Mouse (Mus musculus) cerebellum, adult 9-11 months (tissue): ENCODE results near the gene Map4k3.

Experiments used
- DNase-seq: peaks from one replicate; pipeline ENCODE4 v3.0.0; 2022

Gene Map4k3

DNA sequence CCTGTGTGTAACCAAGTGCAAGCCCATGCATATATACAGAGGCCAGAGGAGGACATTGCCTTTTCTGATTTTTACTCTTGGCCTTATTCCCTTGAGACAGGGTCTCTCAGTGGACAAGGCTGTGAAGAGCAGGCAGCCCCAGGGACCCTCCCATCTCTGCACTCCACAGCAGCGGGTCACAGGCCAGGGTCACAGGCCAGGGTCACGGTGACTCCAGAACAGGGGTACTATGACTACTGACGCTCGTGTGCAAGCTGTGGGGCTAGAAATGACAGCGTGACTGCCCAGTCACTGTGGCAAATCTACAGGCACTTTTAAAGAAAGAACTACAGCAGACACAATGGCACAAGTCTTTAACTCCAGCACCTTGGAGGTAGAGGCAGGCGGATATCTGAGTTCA lies 50.1 kb downstream of the Map4k3 start:
- DNase-seq: no peak

DNA sequence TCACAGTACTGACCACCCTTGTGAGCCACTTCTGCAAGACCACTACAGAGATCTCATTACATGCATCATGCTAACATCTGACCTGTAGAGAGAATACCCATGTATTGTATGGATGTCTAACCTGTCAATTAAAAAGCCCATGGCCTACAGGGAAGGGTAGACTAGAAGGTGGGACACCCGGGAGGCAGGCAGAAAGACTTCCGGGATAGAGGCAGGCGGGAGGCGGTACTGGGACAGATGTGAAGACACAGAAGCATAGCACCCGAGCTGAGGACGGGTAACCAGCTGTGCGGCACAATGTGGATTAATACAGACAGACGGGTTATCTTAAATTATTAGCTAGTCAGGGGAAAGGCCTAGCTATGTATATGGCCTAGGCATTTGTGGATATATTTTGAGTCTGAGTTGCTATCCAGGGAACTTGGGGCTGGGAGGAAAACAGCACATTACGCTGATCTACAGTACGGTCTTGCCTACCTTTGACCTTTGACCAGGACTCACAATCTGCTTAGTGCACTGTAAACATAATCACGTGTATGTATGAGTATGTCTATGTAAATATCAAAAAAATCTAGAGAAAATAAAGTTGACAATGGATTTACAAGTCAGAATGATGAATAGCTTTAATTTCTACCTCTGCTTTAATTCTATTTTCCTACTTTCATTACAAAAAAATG lies 51.3 kb downstream of the Map4k3 start:
- DNase-seq: no peak

DNA sequence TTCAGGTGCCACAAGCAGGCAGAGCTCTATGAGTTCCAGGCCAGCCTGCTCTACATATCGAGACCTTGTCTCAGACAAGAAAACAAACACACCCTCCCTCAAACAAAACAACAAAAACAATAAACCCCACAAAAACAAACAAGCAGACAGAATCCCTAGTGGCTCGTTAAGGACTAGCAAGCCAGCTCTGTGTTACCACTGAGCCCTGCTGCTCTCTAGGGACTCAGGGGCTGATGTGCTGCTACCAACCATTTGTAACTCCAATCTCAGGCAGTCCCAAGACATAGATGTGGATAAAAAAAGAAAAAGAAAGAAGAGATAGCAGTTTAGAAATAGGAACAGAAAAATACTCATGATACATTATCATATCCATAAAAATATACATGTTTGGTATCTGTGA lies 52.1 kb downstream of the Map4k3 start:
- DNase-seq: no peak

- no peak for DNase-seq
Measured at GRCm38 (mm10) chr17:80670395-80670794, 57.9 kb downstream of the Map4k3 start.

- DNase-seq: no peak
Measured at GRCm38 (mm10) chr17:80663623-80664022, 64.7 kb downstream of the Map4k3 start.

DNA sequence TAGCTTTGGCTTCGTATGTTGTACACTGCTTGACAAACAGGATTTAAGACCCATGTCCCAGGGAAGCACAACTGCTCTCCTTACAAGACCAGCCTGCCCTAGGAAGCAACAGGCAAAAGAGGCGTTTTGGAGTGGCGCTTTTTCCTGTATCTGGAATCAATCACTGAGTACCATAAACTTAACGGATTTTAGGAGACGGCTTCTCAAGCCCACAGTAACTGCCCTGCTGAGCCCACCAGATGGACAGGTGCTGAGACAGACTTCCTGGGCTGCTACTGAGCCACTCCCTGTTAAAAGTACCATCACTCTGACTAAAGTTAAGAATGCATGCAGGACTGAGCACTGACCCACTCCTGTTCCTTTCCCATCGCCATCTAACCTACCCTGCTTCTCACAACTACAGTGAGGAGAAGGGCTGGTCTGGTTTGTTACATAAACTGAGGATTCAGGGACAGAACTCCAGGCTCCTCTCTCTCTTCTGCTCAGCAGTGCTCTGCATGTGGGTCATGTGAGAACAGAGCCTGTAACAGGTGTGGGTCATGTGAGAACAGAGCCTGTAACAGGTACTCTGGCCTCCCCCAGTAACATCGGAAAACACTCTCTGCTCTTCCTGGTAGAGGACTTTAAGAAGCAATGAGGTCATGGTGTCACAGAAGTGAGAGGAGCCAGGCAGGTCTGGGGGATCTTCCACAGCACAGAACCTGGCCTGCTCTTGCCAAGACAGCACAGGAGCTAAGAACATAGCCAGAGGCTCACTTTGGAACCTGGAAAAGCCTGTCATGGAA lies 65.3 kb downstream of the Map4k3 start:
- DNase-seq: no peak

- DNase-seq: no peak
Measured at GRCm38 (mm10) chr17:80661896-80662295, 66.4 kb downstream of the Map4k3 start.

GRCm38 (mm10) chr17:80660707-80661380 lies 67.4 kb downstream of the Map4k3 start:
- no peak for DNase-seq

DNA sequence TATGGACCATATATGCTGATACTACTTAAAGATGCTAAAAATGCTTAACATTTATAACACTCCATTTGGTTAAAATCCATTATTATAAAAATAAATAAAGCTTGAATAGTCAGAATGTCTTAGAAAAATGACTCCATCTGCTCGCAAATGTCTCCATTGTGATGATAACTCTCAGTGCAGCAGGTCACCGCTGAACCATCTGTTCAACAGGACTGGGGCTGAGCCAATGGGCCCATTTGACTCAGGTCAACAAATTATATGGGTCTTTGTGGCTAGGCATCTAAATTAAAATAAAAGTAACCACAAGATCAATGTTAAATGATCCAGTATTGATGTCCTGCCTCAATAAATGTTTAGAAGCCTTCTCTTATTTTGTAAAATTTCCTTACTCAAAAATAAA lies 68.1 kb downstream of the Map4k3 start:
- peak; percentile 89 for DNase-seq

- DNase-seq: no peak
Measured at GRCm38 (mm10) chr17:80659821-80660220, 68.5 kb downstream of the Map4k3 start.

- no peak for DNase-seq
Measured at GRCm38 (mm10) chr17:80654323-80654722, 74.0 kb downstream of the Map4k3 start.

- DNase-seq: no peak
Measured at GRCm38 (mm10) chr17:80652740-80653139, 75.5 kb downstream of the Map4k3 start.

DNA sequence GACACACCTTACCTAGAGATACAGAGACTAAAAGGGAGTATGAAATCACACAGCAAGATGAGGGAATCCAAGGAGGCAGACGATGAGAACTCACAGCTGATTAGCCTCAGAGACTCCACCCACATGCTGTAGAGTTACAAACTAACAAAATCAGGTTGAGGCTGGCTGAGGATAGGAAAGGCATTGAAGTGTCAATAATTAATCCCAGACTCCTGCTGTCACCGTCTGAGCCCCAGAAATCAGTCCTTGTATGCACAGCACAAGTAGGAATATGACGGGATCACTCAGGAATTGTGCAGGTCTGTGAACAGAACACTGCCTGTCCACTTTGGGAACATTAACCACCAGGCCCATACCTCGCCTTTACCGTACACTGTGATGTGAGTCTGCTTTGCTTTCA lies 81.4 kb downstream of the Map4k3 start:
- peak; percentile 32 for DNase-seq

GRCm38 (mm10) chr17:80646131-80646530 lies 82.2 kb downstream of the Map4k3 start:
- DNase-seq: peak; percentile 31

GRCm38 (mm10) chr17:80645694-80646034 lies 82.6 kb downstream of the Map4k3 start:
- no peak for DNase-seq

DNA sequence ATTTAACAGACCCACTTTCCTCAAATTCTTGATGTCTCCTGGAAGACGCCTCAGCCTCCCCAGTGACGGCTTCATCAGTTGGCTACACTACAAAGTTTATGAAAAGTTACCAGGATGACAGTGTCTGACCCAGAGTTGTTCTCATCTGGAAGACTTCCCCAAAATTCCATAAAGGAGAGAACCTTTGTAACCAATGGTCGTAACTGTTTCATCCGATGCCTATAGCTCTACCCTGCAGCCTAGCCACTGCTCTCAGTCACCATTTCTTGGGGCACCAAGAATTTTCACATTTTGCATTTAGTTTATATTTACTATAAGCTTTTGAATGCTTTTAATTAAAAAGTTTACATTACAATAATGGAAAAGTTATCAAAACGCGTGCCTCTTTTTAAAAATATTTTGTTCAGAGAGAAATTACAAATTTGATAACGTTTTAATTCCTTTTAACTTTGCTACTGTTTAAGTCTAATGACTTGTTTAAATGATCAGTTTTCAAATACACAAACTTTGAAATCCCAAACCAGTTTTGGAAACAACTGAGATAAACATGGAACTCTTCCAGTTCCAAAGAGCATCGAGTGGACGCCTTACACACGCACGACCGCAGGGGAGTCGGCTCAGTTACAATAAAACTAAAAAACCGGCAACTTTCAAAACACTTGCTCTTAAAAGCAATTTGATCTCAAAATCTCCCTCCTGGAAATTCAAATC lies 83.1 kb downstream of the Map4k3 start:
- DNase-seq: no peak

- DNase-seq: no peak
Measured at GRCm38 (mm10) chr17:80644567-80644966, 83.7 kb downstream of the Map4k3 start.

DNA sequence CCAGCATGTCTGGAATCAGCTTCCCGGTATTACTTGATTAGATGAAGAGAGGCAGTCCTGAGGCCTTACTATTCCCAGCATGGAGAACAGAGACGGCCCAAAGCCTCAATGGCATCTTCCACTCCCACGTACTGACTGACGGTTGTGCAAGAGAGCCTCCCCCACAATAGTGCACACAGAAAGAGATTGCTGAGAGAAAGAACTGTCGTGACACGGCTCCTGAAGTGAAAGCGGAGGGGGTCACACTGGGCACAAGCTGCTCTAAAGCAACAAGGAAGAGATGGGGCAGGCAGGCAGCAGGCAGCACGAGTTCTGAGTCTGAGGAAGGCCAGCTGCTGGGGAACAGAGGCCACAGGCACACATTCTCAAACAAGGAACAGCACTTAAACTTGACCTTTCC lies 90.2 kb downstream of the Map4k3 start:
- DNase-seq: no peak

DNA sequence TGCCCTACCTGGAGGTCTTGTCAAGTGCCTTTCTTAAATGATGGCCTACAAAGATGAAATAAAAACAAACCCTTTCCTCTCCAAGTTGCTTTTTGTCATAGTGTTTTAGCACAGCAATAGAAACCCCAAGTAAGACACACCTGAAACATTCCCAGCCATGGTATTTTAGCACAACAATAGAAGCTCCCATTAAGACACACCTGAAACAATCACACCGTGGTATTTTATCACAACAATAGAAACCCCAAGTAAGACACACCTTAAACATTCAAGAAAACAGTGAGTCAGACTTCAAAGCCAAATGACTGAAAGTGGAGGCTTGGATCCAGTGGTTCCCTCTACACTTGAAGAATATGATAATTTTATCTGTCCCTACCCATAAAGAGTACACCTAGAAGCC lies 92.5 kb downstream of the Map4k3 start:
- DNase-seq: no peak

DNA sequence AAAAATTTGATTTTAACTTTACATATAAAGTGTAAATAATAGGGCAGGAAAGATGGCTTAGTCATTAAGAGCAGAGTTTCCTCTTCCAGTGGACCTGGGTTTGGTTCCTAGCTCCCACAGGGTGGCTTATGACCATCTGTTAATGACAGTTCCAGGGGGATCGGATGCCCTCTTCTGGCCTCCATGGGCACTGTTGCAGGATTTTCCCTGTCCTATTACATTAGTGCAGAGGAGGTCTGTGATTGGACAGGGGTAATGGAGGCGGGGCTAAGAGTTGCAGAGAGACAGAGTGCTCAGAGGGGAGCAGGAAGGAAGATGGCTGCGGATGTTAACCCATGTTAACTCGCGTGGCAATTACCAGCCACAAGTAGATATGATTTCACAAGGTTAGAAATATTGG lies 95.4 kb downstream of the Map4k3 start:
- DNase-seq: no peak

DNA sequence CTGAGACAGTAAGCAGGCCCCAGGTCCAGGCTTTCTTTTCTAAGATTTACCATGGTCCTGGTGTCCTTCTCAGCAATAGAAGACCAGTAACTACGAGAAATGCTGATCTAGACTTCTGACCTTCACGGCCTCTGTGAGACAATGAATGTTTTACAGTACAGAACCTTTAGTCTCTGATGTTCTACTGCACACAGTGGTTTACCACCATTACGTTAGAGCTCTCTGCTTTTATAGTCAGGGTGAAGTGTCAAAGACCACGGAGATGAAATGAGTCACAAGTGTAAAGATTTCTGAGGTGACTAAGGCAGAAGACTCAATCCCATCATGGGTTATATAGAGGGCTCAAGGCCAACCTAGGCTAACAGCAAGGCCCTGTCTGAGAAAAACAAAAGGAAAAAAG lies 95.9 kb downstream of the Map4k3 start:
- DNase-seq: no peak

GRCm38 (mm10) chr17:80631028-80631427 lies 97.3 kb downstream of the Map4k3 start:
- DNase-seq: no peak

- no peak for DNase-seq
Measured at GRCm38 (mm10) chr17:80624979-80625378, 103.3 kb downstream of the Map4k3 start.

- no peak for DNase-seq
Measured at GRCm38 (mm10) chr17:80621691-80622090, 106.6 kb downstream of the Map4k3 start.
